ENCODE assay signal across 9 mouse cellular contexts in the genomic region with DNA sequence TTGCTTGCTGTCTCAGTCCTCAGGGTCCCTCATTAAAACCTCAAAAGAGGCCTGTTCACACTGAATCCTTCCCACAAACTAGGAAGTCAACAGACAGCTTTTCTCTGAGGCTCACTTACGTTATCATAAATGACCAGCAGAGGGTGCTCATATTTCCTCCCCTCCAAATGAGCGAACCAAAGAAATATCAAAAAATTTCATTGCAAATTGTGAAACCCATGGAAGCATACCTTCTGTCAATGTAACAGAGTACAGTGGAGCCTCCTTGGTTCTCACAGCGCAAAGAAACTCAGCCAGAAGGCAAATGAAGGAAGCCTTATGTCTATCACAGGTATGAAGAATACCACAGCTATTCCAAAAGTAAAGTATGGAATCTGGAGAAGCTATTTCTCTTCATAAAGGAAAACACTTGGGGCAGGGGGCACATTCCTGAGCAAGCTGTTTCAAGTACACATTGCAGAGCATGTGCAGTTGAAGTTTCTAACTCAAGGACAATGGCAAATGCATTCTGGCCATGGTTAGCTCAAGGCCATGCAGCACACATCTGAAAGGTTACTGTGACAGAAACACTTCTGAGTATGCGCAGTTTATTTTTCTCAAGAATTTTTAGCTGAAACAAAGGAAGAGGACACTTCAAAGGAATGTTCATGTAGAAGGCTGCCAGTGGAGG.
DNase-seq lines count a peak whose midpoint lies in the region; ATAC-seq and TF ChIP-seq lines count a peak whose summit lies in the region.
"Had no signal": no experiment of that assay in that cellular context is flagged by ENCODE, and none has a peak within 500 bp of the region (broad histone marks: within the 10 kb centered on the region; RNA-seq: fewer than 3 reads in every experiment).

No protein-coding gene starts in this region.

- no peaks in the 10 kb centered on the region for H3K4me1 ChIP-seq in forebrain, postnatal 0 days (ENCODE audit: insufficient read depth)
- no peaks in the 10 kb centered on the region for H3K4me1 ChIP-seq in forebrain, embryonic 13.5 days
- no peaks in the 10 kb centered on the region for H3K4me1 ChIP-seq in midbrain, embryonic 14.5 days (ENCODE audit: control insufficient read depth, insufficient read depth, low read length)
- no peaks in the 10 kb centered on the region for H3K4me1 ChIP-seq in midbrain, embryonic 15.5 days
- H3K4me1 ChIP-seq in lung, embryonic 15.5 days, result peaks cover 26% of the 10 kb centered on the region

- no peak overlapping the region for H3K4me3 ChIP-seq in forebrain, postnatal 0 days (ENCODE audit: low read depth, low read length)
- no peak overlapping the region for H3K4me3 ChIP-seq in forebrain, embryonic 13.5 days
- H3K4me3 ChIP-seq in midbrain, embryonic 14.5 days (replicated peaks; ENCODE audit: low read depth, low read length), result no peak overlapping the region
- no peak overlapping the region for H3K4me3 ChIP-seq in midbrain, embryonic 15.5 days
- no peak overlapping the region for H3K4me3 ChIP-seq in lung, embryonic 15.5 days
- H3K4me3 ChIP-seq: heart, embryonic 15.5 days had no signal

- peak; percentile 75 for DNase-seq in forebrain, postnatal 0 days
- peak; percentile 59 for DNase-seq in midbrain, embryonic 14.5 days
- peak; percentile 46 for DNase-seq in embryo, embryonic 11 days
- no peak for DNase-seq in thymus, postnatal 10 days (ENCODE audit: low spot score in 2 of 2)
- DNase-seq in thymus, postnatal 25 days, result no peak

- no peaks in the 10 kb centered on the region for H3K27me3 ChIP-seq in forebrain, postnatal 0 days (ENCODE audit: insufficient read depth, low read length)
- no peaks in the 10 kb centered on the region for H3K27me3 ChIP-seq in forebrain, embryonic 13.5 days
- H3K27me3 ChIP-seq in midbrain, embryonic 14.5 days (ENCODE audit: control insufficient read depth, insufficient read depth, low read length), result no peaks in the 10 kb centered on the region
- no peaks in the 10 kb centered on the region for H3K27me3 ChIP-seq in midbrain, embryonic 15.5 days (replicated peaks)
- H3K27me3 ChIP-seq in lung, embryonic 15.5 days, result no peaks in the 10 kb centered on the region
- H3K27me3 ChIP-seq: heart, embryonic 15.5 days had no signal

- WGBS in forebrain, postnatal 0 days, result 62% methylated on average over 4 of the region's 4 CpGs
- WGBS in forebrain, embryonic 13.5 days, result 69% methylated on average over 4 of the region's 4 CpGs
- WGBS in midbrain, embryonic 14.5 days, result 64% methylated on average over 4 of the region's 4 CpGs
- WGBS in midbrain, embryonic 15.5 days, result 68% methylated on average over 4 of the region's 4 CpGs
- 36% methylated on average over 4 of the region's 4 CpGs for WGBS in lung, embryonic 15.5 days

- H3K9ac ChIP-seq in forebrain, postnatal 0 days, result no peak overlapping the region
- no peak overlapping the region for H3K9ac ChIP-seq in forebrain, embryonic 13.5 days
- no peak overlapping the region for H3K9ac ChIP-seq in midbrain, embryonic 14.5 days (replicated peaks; ENCODE audit: low read length)
- no peak overlapping the region for H3K9ac ChIP-seq in midbrain, embryonic 15.5 days
- H3K9ac ChIP-seq in lung, embryonic 15.5 days, result no peak overlapping the region
- H3K9ac ChIP-seq: heart, embryonic 15.5 days had no signal

- ATAC-seq in forebrain, postnatal 0 days, result peak; percentile 51
- no peak for ATAC-seq in forebrain, embryonic 13.5 days
- no peak for ATAC-seq in midbrain, embryonic 14.5 days (ENCODE audit: low FRiP score, low TSS enrichment)
- ATAC-seq in midbrain, embryonic 15.5 days (replicated peaks), result no peak
- no peak for ATAC-seq in lung, embryonic 15.5 days (ENCODE audit: borderline replicate concordance, extremely low read depth, low FRiP score, low TSS enrichment)

- no peak overlapping the region for H3K27ac ChIP-seq in forebrain, postnatal 0 days (ENCODE audit: low read depth, low read length)
- H3K27ac ChIP-seq in forebrain, embryonic 13.5 days, result no peak overlapping the region
- no peak overlapping the region for H3K27ac ChIP-seq in midbrain, embryonic 14.5 days (replicated peaks; ENCODE audit: low read depth, low read length)
- H3K27ac ChIP-seq in midbrain, embryonic 15.5 days, result no peak overlapping the region
- H3K27ac ChIP-seq in lung, embryonic 15.5 days, result peak overlapping the region; percentile 7; the same call in 1 of the 2 replicates
- H3K27ac ChIP-seq: heart, embryonic 15.5 days had no signal

- no peak overlapping the region for H3K4me2 ChIP-seq in forebrain, postnatal 0 days (ENCODE audit: low read depth)
- no peak overlapping the region for H3K4me2 ChIP-seq in forebrain, embryonic 13.5 days
- no peak overlapping the region for H3K4me2 ChIP-seq in midbrain, embryonic 14.5 days (ENCODE audit: low read length)
- H3K4me2 ChIP-seq in midbrain, embryonic 15.5 days, result no peak overlapping the region
- H3K4me2 ChIP-seq in lung, embryonic 15.5 days, result no peak overlapping the region
- H3K4me2 ChIP-seq: heart, embryonic 15.5 days had no signal

- H3K36me3 ChIP-seq in forebrain, postnatal 0 days (ENCODE audit: insufficient read depth), result no peaks in the 10 kb centered on the region
- H3K36me3 ChIP-seq in forebrain, embryonic 13.5 days (ENCODE audit: poor library complexity, severe bottlenecking), result no peaks in the 10 kb centered on the region
- no peaks in the 10 kb centered on the region for H3K36me3 ChIP-seq in midbrain, embryonic 14.5 days (ENCODE audit: control insufficient read depth, insufficient read depth, low read length)
- no peaks in the 10 kb centered on the region for H3K36me3 ChIP-seq in midbrain, embryonic 15.5 days (replicated peaks)
- no peaks in the 10 kb centered on the region for H3K36me3 ChIP-seq in lung, embryonic 15.5 days
- H3K36me3 ChIP-seq: heart, embryonic 15.5 days had no signal

- no peaks in the 10 kb centered on the region for H3K9me3 ChIP-seq in forebrain, postnatal 0 days (ENCODE audit: low read length)
- H3K9me3 ChIP-seq in forebrain, embryonic 13.5 days (replicated peaks), result no peaks in the 10 kb centered on the region
- H3K9me3 ChIP-seq in midbrain, embryonic 14.5 days (ENCODE audit: control insufficient read depth, low read length), result no peaks in the 10 kb centered on the region
- H3K9me3 ChIP-seq in midbrain, embryonic 15.5 days, result no peaks in the 10 kb centered on the region
- no peaks in the 10 kb centered on the region for H3K9me3 ChIP-seq in lung, embryonic 15.5 days
- H3K9me3 ChIP-seq: heart, embryonic 15.5 days had no signal

- peak; percentile 70 for TF ChIP-seq CTCF in forebrain, postnatal 0 days (IDR thresholded peaks at IDR 0.05; ENCODE audit: low read depth)

Comparison
In these comparisons a context has a peak if more than half of its experiments do, and no peak if none do; other contexts are left out.
1. DNase-seq: peak in forebrain, postnatal 0 days (single experiment), midbrain, embryonic 14.5 days (single experiment) and embryo, embryonic 11 days (single experiment); none in thymus, postnatal 10 days (0 of 2) and thymus, postnatal 25 days (single experiment).